Mouse (Mus musculus) MEL (cell line): ENCODE measurements around the gene Misp. TPM values are rescaled to one million over a fixed set of nuclear protein-coding genes. Genes with fewer than 3 reads are reported as not detected.

Source experiments
- DNase-seq: peaks from one replicate; pipeline ENCODE4 v3.0.0; 2011; ENCODE audit warnings: low read depth, low spot score
- H3K27ac ChIP-seq: 2 replicates; pipeline ENCODE4 v1.5.1; 2012; ENCODE audit warnings: low read depth, mild to moderate bottlenecking, control low read depth, low read length, moderate library complexity; ENCODE audit not compliant: control insufficient read depth
- H3K27me3 ChIP-seq, 2 experiments: fragments of 150-350 bp in 1 of 2; sonication (generic) in 1 of 2; 2 replicates each; pipeline ENCODE4 v1.6.1; 2012; ENCODE audit warnings: low read length in 2 of 2, mild to moderate bottlenecking in 2 of 2, improper control_type of control experiment in 1 of 2, moderate library complexity in 1 of 2; ENCODE audit not compliant: insufficient read depth in 2 of 2, control insufficient read depth in 1 of 2
- H3K36me3 ChIP-seq, 2 experiments: 2 replicates each; pipeline ENCODE4 v1.6.1; 2012 to 2014; ENCODE audit warnings: low read length in 2 of 2, improper control_type of control experiment in 1 of 2, inconsistent platforms in 1 of 2, mild to moderate bottlenecking in 1 of 2; ENCODE audit not compliant: insufficient read depth in 2 of 2, control insufficient read depth in 1 of 2
- H3K4me1 ChIP-seq, 2 experiments: fragments of 150-350 bp in 1 of 2; sonication (generic) in 1 of 2; 2 replicates each; pipeline ENCODE4 v1.6.1; 2012; ENCODE audit warnings: low read length in 2 of 2, improper control_type of control experiment in 1 of 2, mild to moderate bottlenecking in 1 of 2; ENCODE audit not compliant: insufficient read depth in 2 of 2, control insufficient read depth in 1 of 2
- H3K4me3 ChIP-seq, 2 experiments: fragments of 150-350 bp in 1 of 2; sonication (generic) in 1 of 2; 2 replicates each; pipeline ENCODE4 v1.5.1; 2012; ENCODE audit warnings: low read depth in 2 of 2, low read length in 2 of 2, mild to moderate bottlenecking in 2 of 2, moderate library complexity in 2 of 2, control low read depth in 1 of 2, improper control_type of control experiment in 1 of 2; ENCODE audit not compliant: control insufficient read depth in 1 of 2, insufficient read depth in 1 of 2
- H3K79me2 ChIP-seq: 2 replicates; pipeline ENCODE4 v1.6.1; 2012; ENCODE audit warnings: mild to moderate bottlenecking, low read length, moderate library complexity; ENCODE audit not compliant: control insufficient read depth, poor library complexity, insufficient read depth
- H3K9ac ChIP-seq: 2 replicates; pipeline ENCODE4 v1.6.1; 2012; ENCODE audit warnings: low read depth, mild to moderate bottlenecking, control low read depth, low read length, moderate library complexity; ENCODE audit not compliant: control insufficient read depth, poor library complexity, severe bottlenecking
- H3K9me3 ChIP-seq: fragments of 150-350 bp; sonication (generic); replicated peaks from 2 replicates; pipeline ENCODE4 v1.6.1; 2012; ENCODE audit warnings: mild to moderate bottlenecking, low read length, improper control_type of control experiment, moderate library complexity; ENCODE audit not compliant: insufficient read depth
- BHLHE40 ChIP-seq: IDR thresholded peaks from 2 replicates; pipeline ENCODE4 v1.6.1; 2012; ENCODE audit warnings: low read depth, mild to moderate bottlenecking, inconsistent platforms, low read length, improper control_type of control experiment, borderline replicate concordance
- CHD1 ChIP-seq: IDR thresholded peaks from 2 replicates; pipeline ENCODE4 v1.6.1; 2012; ENCODE audit warnings: low read depth, mild to moderate bottlenecking, inconsistent platforms, low read length, improper control_type of control experiment
- CHD2 ChIP-seq: IDR thresholded peaks from 2 replicates; pipeline ENCODE4 v1.6.1; 2011; ENCODE audit warnings: low read length, improper control_type of control experiment
- E2F4 ChIP-seq: IDR thresholded peaks from 2 replicates; pipeline ENCODE4 v1.6.1; 2011; ENCODE audit warnings: low read depth, low read length, improper control_type of control experiment, borderline replicate concordance
- ETS1 ChIP-seq: IDR thresholded peaks from 2 replicates; pipeline ENCODE4 v1.6.1; 2012; ENCODE audit warnings: low read depth, mild to moderate bottlenecking, inconsistent platforms, low read length, improper control_type of control experiment, moderate library complexity
- GATA1 ChIP-seq: IDR thresholded peaks from 2 replicates; pipeline ENCODE4 v1.6.1; 2011; ENCODE audit warnings: low read depth, low read length, improper control_type of control experiment
- HCFC1 ChIP-seq: IDR thresholded peaks from 2 replicates; pipeline ENCODE4 v1.6.1; 2012; ENCODE audit warnings: low read depth, mild to moderate bottlenecking, inconsistent platforms, low read length, improper control_type of control experiment, moderate library complexity
- MAFK ChIP-seq: IDR thresholded peaks from 2 replicates; pipeline ENCODE4 v1.6.1; 2011; ENCODE audit warnings: low read depth, mild to moderate bottlenecking, low read length, improper control_type of control experiment, borderline replicate concordance
- MEF2A ChIP-seq: IDR thresholded peaks from 2 replicates; pipeline ENCODE4 v1.6.1; 2014; ENCODE audit warnings: low read depth, mild to moderate bottlenecking, inconsistent platforms, low read length, improper control_type of control experiment; ENCODE audit not compliant: poor library complexity, insufficient replicate concordance, severe bottlenecking; ENCODE audit errors: extremely low read depth
- MXI1 ChIP-seq: IDR thresholded peaks from 2 replicates; pipeline ENCODE4 v1.6.1; 2011; ENCODE audit warnings: mild to moderate bottlenecking, low read depth, low read length, improper control_type of control experiment
- MYC ChIP-seq: IDR thresholded peaks from 2 replicates; pipeline ENCODE4 v1.6.1; 2011; ENCODE audit warnings: low read depth, mild to moderate bottlenecking, low read length, improper control_type of control experiment, moderate library complexity
- NRF1 ChIP-seq: IDR thresholded peaks from 2 replicates; pipeline ENCODE4 v1.6.1; 2014; ENCODE audit warnings: low read depth, mild to moderate bottlenecking, inconsistent platforms, low read length, improper control_type of control experiment, moderate library complexity; ENCODE audit not compliant: poor library complexity, insufficient read depth, severe bottlenecking
- POLR2A ChIP-seq, 2 experiments: IDR thresholded peaks; 2 replicates each; pipeline ENCODE4 v1.6.1; 2011 to 2012; ENCODE audit warnings: low read length in 2 of 2, mild to moderate bottlenecking in 2 of 2, control low read depth in 1 of 2, improper control_type of control experiment in 1 of 2, low read depth in 1 of 2, moderate library complexity in 1 of 2; ENCODE audit not compliant: control insufficient read depth in 1 of 2, insufficient read depth in 1 of 2, poor library complexity in 1 of 2
- POLR2AphosphoS2 ChIP-seq: IDR thresholded peaks from 2 replicates; pipeline ENCODE4 v1.6.1; 2011; ENCODE audit warnings: low read length, improper control_type of control experiment
- POLR2AphosphoS5 ChIP-seq: IDR thresholded peaks from 2 replicates; pipeline ENCODE4 v1.6.1; 2012; ENCODE audit warnings: low read depth, borderline replicate concordance, mild to moderate bottlenecking, inconsistent platforms, low read length, moderate library complexity, mixed read lengths
- RAD21 ChIP-seq: IDR thresholded peaks from 2 replicates; pipeline ENCODE4 v1.6.1; 2011; ENCODE audit warnings: mild to moderate bottlenecking, low read depth, low read length, improper control_type of control experiment
- SMC3 ChIP-seq: IDR thresholded peaks from 2 replicates; pipeline ENCODE4 v1.6.1; 2011; ENCODE audit warnings: low read depth, low read length, improper control_type of control experiment
- TBP ChIP-seq: IDR thresholded peaks from 2 replicates; pipeline ENCODE4 v1.8.0; 2011; ENCODE audit warnings: low read depth, low read length, improper control_type of control experiment
- USF1 ChIP-seq: IDR thresholded peaks from 2 replicates; pipeline ENCODE4 v1.6.1; 2014; ENCODE audit warnings: low read depth, mild to moderate bottlenecking, inconsistent platforms, low read length, improper control_type of control experiment, moderate library complexity
- ZC3H11A ChIP-seq: IDR thresholded peaks from 2 replicates; pipeline ENCODE4 v1.6.1; 2012; ENCODE audit warnings: low read depth, mild to moderate bottlenecking, inconsistent platforms, low read length, improper control_type of control experiment
- ZMIZ1 ChIP-seq: IDR thresholded peaks from 2 replicates; pipeline ENCODE4 v1.6.1; 2012; ENCODE audit warnings: low read depth, mild to moderate bottlenecking, inconsistent platforms, low read length, improper control_type of control experiment, moderate library complexity
- ZNF384 ChIP-seq: IDR thresholded peaks from 2 replicates; pipeline ENCODE4 v1.6.1; 2012; ENCODE audit warnings: low read depth, mild to moderate bottlenecking, inconsistent platforms, low read length, improper control_type of control experiment
- polyA plus RNA-seq, 2 experiments: library from polyadenylated mRNA; stranded (reverse) in 1 of 2; unstranded in 1 of 2; fragments of >175 nt in 1 of 2; fragments of >200 nt in 1 of 2; gene quantifications; 2 replicates each; pipeline versions ENCODE4 v1.2.1 to v1.2.4; 2012; ENCODE audit warnings: low replicate concordance in 2 of 2, low read depth in 1 of 2; ENCODE audit not compliant: insufficient read length in 2 of 2, insufficient read depth in 1 of 2, missing spikeins in 1 of 2
- total RNA-seq: library from RNA; depleted of rRNA; stranded (reverse); fragments of 300-350 nt; gene quantifications from 2 replicates; pipeline ENCODE4 v1.2.3, GENCODE M21; 2012

Gene Misp
- total and polyA plus RNA-seq, 3 experiments: not detected

DNA sequence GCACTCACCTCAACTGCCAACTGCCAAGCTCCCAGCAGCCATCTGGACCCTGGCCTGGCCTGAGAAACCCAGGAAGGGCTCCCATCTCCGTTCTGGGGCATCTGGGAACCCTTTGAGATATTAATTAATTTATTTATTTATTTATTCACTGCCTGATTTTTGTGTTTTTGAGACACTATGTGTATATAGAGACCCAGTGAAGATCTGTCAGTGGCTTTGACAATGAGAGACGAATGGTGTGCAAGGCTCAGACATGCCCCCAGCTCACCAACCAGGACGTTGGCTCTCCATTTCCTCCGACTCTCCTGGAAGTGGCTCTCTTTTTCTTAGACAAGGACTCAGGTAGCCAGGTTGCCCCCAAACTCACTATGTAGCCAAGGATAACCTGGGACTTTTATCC, 29.9 kb upstream of the Misp start, which contains the start of gene Prss57:
Gene Prss57 (minus strand): TSS at position 101 of the 400 bp plus-strand sequence.
- Histone ChIP-seq H3K27ac (no peak within 1 kb of the TSS), H3K4me3 (no peak within 1 kb of the TSS), H3K27me3 (no peaks in the 10 kb centered on the region), H3K36me3 (peaks cover 0 to 4% of the 10 kb centered on the region in 2 experiments; a peak in 1 of 4 replicates), H3K79me2 (no peaks in the 10 kb centered on the region), H3K9me3 (no peaks in the 10 kb centered on the region), H3K4me1 (peaks cover 0 to 10% of the 10 kb centered on the region in 2 experiments; a peak in 3 of 4 replicates), H3K9ac (no peak within 1 kb of the TSS)
- DNase-seq: no peak
- TF ChIP-seq GATA1: no peak
- TF ChIP-seq MXI1: no peak
- TF ChIP-seq E2F4: no peak
- TF ChIP-seq POLR2A (IDR thresholded peaks at IDR 0.05; ENCODE audit: control insufficient read depth in 1 of 2, insufficient read depth in 1 of 2, low read depth in 1 of 2, low read length in 2 of 2, poor library complexity in 1 of 2): no peak
- TF ChIP-seq MAFK: no peak
- no peak for TF ChIP-seq CHD2
- no peak for TF ChIP-seq MYC
- no peak for TF ChIP-seq CHD1
- TF ChIP-seq NRF1: no peak
- TF ChIP-seq ZNF384: no peak
- no peak for TF ChIP-seq POLR2AphosphoS5
- no peak for TF ChIP-seq ZMIZ1
- TF ChIP-seq SMC3: no peak
- TF ChIP-seq HCFC1: no peak
- no peak for TF ChIP-seq MEF2A
- no peak for TF ChIP-seq RAD21
- no peak for TF ChIP-seq POLR2AphosphoS2

DNA sequence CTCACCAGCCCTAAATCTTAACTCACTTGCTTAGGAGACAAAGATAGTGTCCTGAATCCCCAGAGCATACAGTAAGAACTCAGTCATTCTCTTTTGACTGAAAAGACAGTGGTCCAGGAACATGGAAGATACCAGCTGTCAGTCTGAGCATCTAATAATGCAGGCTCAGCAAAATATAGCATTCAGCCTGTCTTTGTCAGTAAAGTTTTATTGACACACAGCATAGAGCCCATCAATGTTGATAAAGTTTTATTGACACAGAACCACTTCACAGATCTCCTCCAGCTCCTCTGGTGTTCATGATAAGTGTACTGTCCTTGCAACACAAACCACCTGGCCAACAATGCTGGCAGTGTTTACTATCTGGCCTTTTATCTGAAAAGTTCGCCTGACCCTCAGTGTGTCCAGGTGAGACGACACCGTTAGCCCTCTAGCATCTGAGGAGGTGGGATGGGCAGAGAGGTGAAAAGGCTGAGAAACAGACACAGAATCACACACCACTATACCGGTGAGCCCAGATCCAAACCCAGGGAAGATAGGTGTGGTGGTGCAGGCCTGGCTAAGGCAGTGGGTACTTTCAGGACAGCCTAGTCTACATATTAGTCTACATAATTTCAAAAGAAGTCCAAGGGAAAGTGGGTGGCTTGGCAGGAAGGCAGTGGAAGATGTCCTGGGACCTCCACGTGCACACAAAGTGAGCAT, 28.3 kb upstream of the Misp start:
- H3K36me3 ChIP-seq: peaks cover 0 to 4% of the 10 kb centered on the region in 2 experiments; a peak in 1 of 4 replicates
- no peak overlapping the region; a peak in 1 of 4 replicates for H3K4me3 ChIP-seq
- TF ChIP-seq HCFC1 (peak; percentile 84), ZC3H11A (no peak), TBP (0 out of 2 replicates have a peak, but pooled peaks have one; percentile 63), BHLHE40 (no peak), ETS1 (peak; percentile 69; the same call in 1 of the 2 replicates), MAFK (peak; percentile 96), USF1 (no peak)
- DNase-seq: peak; percentile 50
- H3K9me3 ChIP-seq: no peaks in the 10 kb centered on the region
- H3K9ac ChIP-seq: no peak overlapping the region
- H3K79me2 ChIP-seq: no peaks in the 10 kb centered on the region
- no peak overlapping the region for H3K27ac ChIP-seq
- H3K4me1 ChIP-seq: peaks cover 2 to 20% of the 10 kb centered on the region in 2 experiments
- no peaks in the 10 kb centered on the region for H3K27me3 ChIP-seq
